Comparison of ENCODE assay signal across 15 mouse cellular contexts in the genomic region with DNA sequence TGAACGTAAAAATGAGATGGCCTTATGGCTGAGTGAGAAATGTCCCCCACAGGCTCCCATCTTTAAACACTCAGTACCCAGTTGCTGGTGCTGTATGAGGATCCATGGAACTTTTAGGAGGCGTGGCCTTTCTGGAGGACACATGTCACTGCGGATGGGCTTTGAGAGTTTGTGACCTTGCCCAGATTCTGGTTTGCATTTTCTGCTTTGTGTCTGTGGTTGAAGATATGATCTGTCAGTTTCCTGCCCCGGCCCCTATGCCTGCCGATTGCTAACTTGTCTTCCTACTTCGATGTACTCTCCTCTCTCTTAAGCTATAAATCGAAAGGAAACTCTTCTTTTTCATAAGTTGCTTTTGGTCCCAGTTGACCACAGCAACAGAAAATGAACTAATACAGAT. TPM values are rescaled to one million over a fixed set of nuclear protein-coding genes. Genes with fewer than 3 reads are reported as not detected.
A peak's percentile ranks its signal among the peaks of the same experiment; 100 is the strongest.
DNase-seq lines count a peak whose midpoint lies in the region; ATAC-seq lines count a peak whose summit lies in the region.
"Had no signal": no experiment of that assay in that cellular context is flagged by ENCODE, and none has a peak within 500 bp of the region (broad histone marks: within the 10 kb centered on the region; RNA-seq: fewer than 3 reads in every experiment).

No protein-coding gene starts in this region.

- peak; percentile 97 for ATAC-seq in CD4-positive, CD25-positive, alpha-beta regulatory T cell, adult 4 months
- peak; percentile 54 for ATAC-seq in megakaryocyte, adult 5-6 weeks (ENCODE audit: poor library complexity, severe bottlenecking)
- ATAC-seq: lung, postnatal 0 days; midbrain, embryonic 16.5 days had no signal

- DNase-seq in T-cell, adult 2 months (ENCODE audit: low spot score): peak; percentile 52
- peak; percentile 35 for DNase-seq in thymus, postnatal 25 days
- DNase-seq in cerebellum, adult 11-12 months: no peak
- DNase-seq in right cerebral cortex, adult 18-20 months: no peak
- no peak for DNase-seq in left cerebral cortex, postnatal 4 days
- DNase-seq: adrenal gland, postnatal 10 days; cerebellum, postnatal 14 days; gastrocnemius, adult 2 months; heart, adult 2 months; kidney, adult 2 months; kidney, postnatal 10 days had no signal

- intact Hi-C loops in left cerebral cortex, postnatal 4 days (cut with DNase I): no loop called here

RNA-seq across cellular contexts. Expression of a gene that starts 14.0 kb away (rescaled TPM):
- polyA plus RNA-seq in CD4-positive, CD25-positive, alpha-beta regulatory T cell, adult 4 months (2017; shearing (Covaris generic)): 10 to 100 TPM; 12.5 to 16.0 TPM
- total RNA-seq in megakaryocyte, adult 5-6 weeks (2015): 23.0 and 28.1 TPM in 2 replicates
- total RNA-seq in megakaryocyte, adult 5-6 weeks (2017): 15.2 and 19.0 TPM in 2 replicates
- 100 to 1,000 TPM; 103 to 107 TPM for total RNA-seq in left cerebral cortex, postnatal 4 days (2021)

Comparison
In these comparisons a context has a peak if more than half of its experiments do, and no peak if none do; other contexts are left out.
1. DNase-seq: peak in T-cell, adult 2 months (single experiment) and thymus, postnatal 25 days (single experiment); none in cerebellum, adult 11-12 months (single experiment), right cerebral cortex, adult 18-20 months (single experiment) and left cerebral cortex, postnatal 4 days (single experiment).